8 mouse cellular contexts compared by ENCODE assay signal in genomic region chr8:117465250-117465649, GRCm38 (mm10). TPM values are rescaled to one million over a fixed set of nuclear protein-coding genes. Genes with fewer than 3 reads are reported as not detected.
A peak's percentile ranks its signal among the peaks of the same experiment; 100 is the strongest.
DNase-seq lines count a peak whose midpoint lies in the region; ATAC-seq and TF ChIP-seq lines count a peak whose summit lies in the region.

No protein-coding gene starts in this region.

- 22% methylated on average over 5 of the region's 5 CpGs for WGBS in cerebellum, adult 2 months
- 39% methylated on average over 5 of the region's 5 CpGs for WGBS in kidney, embryonic 14.5 days
- 39% methylated on average over 5 of the region's 5 CpGs for WGBS in liver, embryonic 11.5 days
- 29% methylated on average over 5 of the region's 5 CpGs for WGBS in stomach, postnatal 0 days

- no peak overlapping the region for H3K27ac ChIP-seq in cerebellum, adult 2 months (ENCODE audit: insufficient read depth, low read length)
- H3K27ac ChIP-seq in kidney, embryonic 14.5 days (ENCODE audit: low read depth, low read length): no peak overlapping the region
- no peak overlapping the region for H3K27ac ChIP-seq in liver, embryonic 11.5 days (ENCODE audit: low read depth, low read length)
- no peak overlapping the region for H3K27ac ChIP-seq in stomach, postnatal 0 days (replicated peaks)

- H3K36me3 ChIP-seq in kidney, embryonic 14.5 days (ENCODE audit: control insufficient read depth, insufficient read depth, low read length): 0 out of 2 replicates have a peak, but pooled peaks cover 3% of the 10 kb centered on the region
- H3K36me3 ChIP-seq in liver, embryonic 11.5 days (ENCODE audit: control insufficient read depth, insufficient read depth, low read length): no peaks in the 10 kb centered on the region
- H3K36me3 ChIP-seq in stomach, postnatal 0 days (ENCODE audit: control insufficient read depth, insufficient read depth, low read length): no peaks in the 10 kb centered on the region

- no peak overlapping the region for H3K9ac ChIP-seq in kidney, embryonic 14.5 days (ENCODE audit: low read depth, low read length)
- H3K9ac ChIP-seq in liver, embryonic 11.5 days (ENCODE audit: low read depth, low read length): no peak overlapping the region
- H3K9ac ChIP-seq in stomach, postnatal 0 days (ENCODE audit: low read length): no peak overlapping the region

- DNase-seq in 3T3-L1 (ENCODE audit: low read depth, low spot score) (peak; percentile 93), MEL-GATA-1-ER (ENCODE audit: extremely low read depth, low read depth) (peak; percentile 77)
- DNase-seq in cerebellum, adult 2 months: peak; percentile 45 to 66
- peak; percentile 47 for DNase-seq in gastrocnemius, postnatal 10 days
- no peak for DNase-seq in liver, embryonic 11.5 days (ENCODE audit: low spot score)
- peak; percentile 49 for DNase-seq in stomach, postnatal 0 days (ENCODE audit: low spot score)

- H3K4me2 ChIP-seq in kidney, embryonic 14.5 days (replicated peaks; ENCODE audit: low read depth, low read length): no peak overlapping the region
- no peak overlapping the region for H3K4me2 ChIP-seq in liver, embryonic 11.5 days
- no peak overlapping the region for H3K4me2 ChIP-seq in stomach, postnatal 0 days (replicated peaks; ENCODE audit: low read depth)

- TF ChIP-seq CTCF in cerebellum, adult 2 months (IDR thresholded peaks at IDR 0.05; ENCODE audit: borderline replicate concordance, insufficient read depth, low read depth, low read length): peak; percentile 75
- peak; percentile 95 for TF ChIP-seq CTCF in stomach, postnatal 0 days (IDR thresholded peaks at IDR 0.05; ENCODE audit: low read depth)

- no peaks in the 10 kb centered on the region for H3K4me1 ChIP-seq in cerebellum, adult 2 months (ENCODE audit: control insufficient read depth, insufficient read depth, low read length)
- peaks cover 7% of the 10 kb centered on the region for H3K4me1 ChIP-seq in kidney, embryonic 14.5 days (ENCODE audit: control insufficient read depth, insufficient read depth, low read length)
- H3K4me1 ChIP-seq in liver, embryonic 11.5 days (replicated peaks; ENCODE audit: control insufficient read depth, insufficient read depth, low read length): peaks cover 6% of the 10 kb centered on the region
- H3K4me1 ChIP-seq in stomach, postnatal 0 days (replicated peaks; ENCODE audit: control insufficient read depth, insufficient read depth): no peaks in the 10 kb centered on the region

- TF ChIP-seq POLR2A in cerebellum, adult 2 months (IDR thresholded peaks at IDR 0.05; ENCODE audit: borderline replicate concordance, insufficient read depth, low read length): no peak

- no peaks in the 10 kb centered on the region for H3K27me3 ChIP-seq in cerebellum, adult 2 months (ENCODE audit: control insufficient read depth, insufficient read depth, low read length)
- no peaks in the 10 kb centered on the region for H3K27me3 ChIP-seq in kidney, embryonic 14.5 days (ENCODE audit: control insufficient read depth, insufficient read depth, low read length)
- H3K27me3 ChIP-seq in liver, embryonic 11.5 days (replicated peaks; ENCODE audit: control insufficient read depth, insufficient read depth, low read length): no peaks in the 10 kb centered on the region
- H3K27me3 ChIP-seq in stomach, postnatal 0 days (ENCODE audit: control insufficient read depth, insufficient read depth, low read length): no peaks in the 10 kb centered on the region

- no peaks in the 10 kb centered on the region for H3K9me3 ChIP-seq in kidney, embryonic 14.5 days (ENCODE audit: control insufficient read depth, low read length)
- H3K9me3 ChIP-seq in liver, embryonic 11.5 days (ENCODE audit: control insufficient read depth, low read length): no peaks in the 10 kb centered on the region
- no peaks in the 10 kb centered on the region for H3K9me3 ChIP-seq in stomach, postnatal 0 days (ENCODE audit: control insufficient read depth, low read length)

- TF ChIP-seq EP300 in stomach, postnatal 0 days (optimal IDR thresholded peaks at IDR 0.05): no peak

- no peak overlapping the region for H3K4me3 ChIP-seq in cerebellum, adult 2 months (replicated peaks; ENCODE audit: insufficient read depth, low read depth, low read length)
- H3K4me3 ChIP-seq in kidney, embryonic 14.5 days (ENCODE audit: low read length): no peak overlapping the region
- no peak overlapping the region for H3K4me3 ChIP-seq in liver, embryonic 11.5 days (ENCODE audit: low read depth, low read length)
- H3K4me3 ChIP-seq in stomach, postnatal 0 days (ENCODE audit: low read depth, low read length): no peak overlapping the region

- ATAC-seq in kidney, embryonic 14.5 days (ENCODE audit: low FRiP score, low TSS enrichment): peak; percentile 58; the same call in 1 of the 2 replicates
- ATAC-seq in liver, embryonic 11.5 days (replicated peaks; ENCODE audit: low FRiP score): peak; percentile 62
- peak; percentile 66; the same call in 1 of the 2 replicates for ATAC-seq in monocyte, adult 5-6 weeks (replicated peaks; ENCODE audit: insufficient number of reproducible peaks, low FRiP score, low TSS enrichment, poor library complexity, severe bottlenecking)
- peak; percentile 69 for ATAC-seq in stomach, postnatal 0 days (ENCODE audit: low FRiP score, low TSS enrichment)

RNA-seq across cellular contexts. Expression of gene Plcg2, which starts 32.8 kb away (rescaled TPM):
- 2.1 and 2.4 TPM in 2 replicates for polyA plus RNA-seq in cerebellum, adult 2 months (2012; rRNA removed)
- total RNA-seq in gastrocnemius, postnatal 10 days (2021): 1 to 10 TPM; 1.0 to 2.6 TPM
- 2.6 and 5.0 TPM in 2 replicates for polyA plus RNA-seq in kidney, embryonic 14.5 days (2014; fragmentation: Nextera tagmentation; extraction: Ambion mirVana)
- polyA plus RNA-seq in liver, embryonic 11.5 days (2014; fragmentation: Nextera tagmentation; extraction: Ambion mirVana): 14.8 and 17.4 TPM in 2 replicates
- 189 to 215 TPM (median 210 TPM) in 3 replicates for total RNA-seq in monocyte, adult 5-6 weeks (2017)
- polyA plus RNA-seq in stomach, postnatal 0 days (2015; fragmentation: Nextera tagmentation; extraction: Ambion mirVana): 2.3 and 2.4 TPM in 2 replicates
